Mouse (Mus musculus) MEL (cell line): ENCODE results near the gene Tmem106c. TPM values are rescaled to one million over a fixed set of nuclear protein-coding genes. Genes with fewer than 3 reads are reported as not detected.
A peak's percentile ranks its signal among the peaks of the same experiment; 100 is the strongest.

Source experiments
- DNase-seq: peaks from one replicate; pipeline ENCODE4 v3.0.0; 2011; ENCODE audit warnings: low read depth, low spot score
- H3K27ac ChIP-seq: 2 replicates; pipeline ENCODE4 v1.5.1; 2012; ENCODE audit warnings: low read depth, mild to moderate bottlenecking, control low read depth, low read length, moderate library complexity; ENCODE audit not compliant: control insufficient read depth
- H3K27me3 ChIP-seq, 2 experiments: fragments of 150-350 bp in 1 of 2; sonication (generic) in 1 of 2; 2 replicates each; pipeline ENCODE4 v1.6.1; 2012; ENCODE audit warnings: low read length in 2 of 2, mild to moderate bottlenecking in 2 of 2, improper control_type of control experiment in 1 of 2, moderate library complexity in 1 of 2; ENCODE audit not compliant: insufficient read depth in 2 of 2, control insufficient read depth in 1 of 2
- H3K36me3 ChIP-seq, 2 experiments: 2 replicates each; pipeline ENCODE4 v1.6.1; 2012 to 2014; ENCODE audit warnings: low read length in 2 of 2, improper control_type of control experiment in 1 of 2, inconsistent platforms in 1 of 2, mild to moderate bottlenecking in 1 of 2; ENCODE audit not compliant: insufficient read depth in 2 of 2, control insufficient read depth in 1 of 2
- H3K4me1 ChIP-seq, 2 experiments: fragments of 150-350 bp in 1 of 2; sonication (generic) in 1 of 2; 2 replicates each; pipeline ENCODE4 v1.6.1; 2012; ENCODE audit warnings: low read length in 2 of 2, improper control_type of control experiment in 1 of 2, mild to moderate bottlenecking in 1 of 2; ENCODE audit not compliant: insufficient read depth in 2 of 2, control insufficient read depth in 1 of 2
- H3K4me3 ChIP-seq, 2 experiments: fragments of 150-350 bp in 1 of 2; sonication (generic) in 1 of 2; 2 replicates each; pipeline ENCODE4 v1.5.1; 2012; ENCODE audit warnings: low read depth in 2 of 2, low read length in 2 of 2, mild to moderate bottlenecking in 2 of 2, moderate library complexity in 2 of 2, control low read depth in 1 of 2, improper control_type of control experiment in 1 of 2; ENCODE audit not compliant: control insufficient read depth in 1 of 2, insufficient read depth in 1 of 2
- H3K79me2 ChIP-seq: 2 replicates; pipeline ENCODE4 v1.6.1; 2012; ENCODE audit warnings: mild to moderate bottlenecking, low read length, moderate library complexity; ENCODE audit not compliant: control insufficient read depth, poor library complexity, insufficient read depth
- H3K9ac ChIP-seq: 2 replicates; pipeline ENCODE4 v1.6.1; 2012; ENCODE audit warnings: low read depth, mild to moderate bottlenecking, control low read depth, low read length, moderate library complexity; ENCODE audit not compliant: control insufficient read depth, poor library complexity, severe bottlenecking
- H3K9me3 ChIP-seq: fragments of 150-350 bp; sonication (generic); replicated peaks from 2 replicates; pipeline ENCODE4 v1.6.1; 2012; ENCODE audit warnings: mild to moderate bottlenecking, low read length, improper control_type of control experiment, moderate library complexity; ENCODE audit not compliant: insufficient read depth
- BHLHE40 ChIP-seq: IDR thresholded peaks from 2 replicates; pipeline ENCODE4 v1.6.1; 2012; ENCODE audit warnings: low read depth, mild to moderate bottlenecking, inconsistent platforms, low read length, improper control_type of control experiment, borderline replicate concordance
- CHD1 ChIP-seq: IDR thresholded peaks from 2 replicates; pipeline ENCODE4 v1.6.1; 2012; ENCODE audit warnings: low read depth, mild to moderate bottlenecking, inconsistent platforms, low read length, improper control_type of control experiment
- CHD2 ChIP-seq: IDR thresholded peaks from 2 replicates; pipeline ENCODE4 v1.6.1; 2011; ENCODE audit warnings: low read length, improper control_type of control experiment
- CTCF ChIP-seq, 3 experiments: IDR thresholded peaks in 2 of 3; conservative IDR thresholded peaks in 1 of 3; 2 replicates each; pipeline ENCODE4 v1.5.1; 2011 to 2012; ENCODE audit warnings: low read length in 3 of 3, low read depth in 2 of 3, mild to moderate bottlenecking in 2 of 3, improper control_type of control experiment in 1 of 3, inconsistent platforms in 1 of 3, mixed read lengths in 1 of 3, moderate library complexity in 1 of 3; ENCODE audit not compliant: control insufficient read depth in 1 of 3, insufficient read depth in 1 of 3, poor library complexity in 1 of 3, severe bottlenecking in 1 of 3
- E2F4 ChIP-seq: IDR thresholded peaks from 2 replicates; pipeline ENCODE4 v1.6.1; 2011; ENCODE audit warnings: low read depth, low read length, improper control_type of control experiment, borderline replicate concordance
- ELF1 ChIP-seq: IDR thresholded peaks from 2 replicates; pipeline ENCODE4 v1.6.1; 2014; ENCODE audit warnings: low read depth, mild to moderate bottlenecking, inconsistent platforms, low read length, improper control_type of control experiment, moderate library complexity
- EP300 ChIP-seq, 2 experiments: IDR thresholded peaks; 2 replicates each; pipeline ENCODE4 v1.6.1; 2011; ENCODE audit warnings: improper control_type of control experiment in 2 of 2, low read length in 2 of 2, low read depth in 1 of 2, mild to moderate bottlenecking in 1 of 2
- ETS1 ChIP-seq: IDR thresholded peaks from 2 replicates; pipeline ENCODE4 v1.6.1; 2012; ENCODE audit warnings: low read depth, mild to moderate bottlenecking, inconsistent platforms, low read length, improper control_type of control experiment, moderate library complexity
- HCFC1 ChIP-seq: IDR thresholded peaks from 2 replicates; pipeline ENCODE4 v1.6.1; 2012; ENCODE audit warnings: low read depth, mild to moderate bottlenecking, inconsistent platforms, low read length, improper control_type of control experiment, moderate library complexity
- JUND ChIP-seq: IDR thresholded peaks from 2 replicates; pipeline ENCODE4 v1.6.1; 2011; ENCODE audit warnings: low read depth, mild to moderate bottlenecking, improper control_type of control experiment, low read length
- KAT2A ChIP-seq: conservative IDR thresholded peaks from 2 replicates; pipeline ENCODE4 v1.6.1; 2012; ENCODE audit warnings: low read depth, low read length, improper control_type of control experiment, inconsistent platforms
- MAX ChIP-seq: IDR thresholded peaks from 2 replicates; pipeline ENCODE4 v1.6.1; 2011; ENCODE audit warnings: low read length, improper control_type of control experiment
- MAZ ChIP-seq: IDR thresholded peaks from 2 replicates; pipeline ENCODE4 v1.6.1; 2012; ENCODE audit warnings: low read depth, mild to moderate bottlenecking, inconsistent platforms, low read length, improper control_type of control experiment
- MEF2A ChIP-seq: IDR thresholded peaks from 2 replicates; pipeline ENCODE4 v1.6.1; 2014; ENCODE audit warnings: low read depth, mild to moderate bottlenecking, inconsistent platforms, low read length, improper control_type of control experiment; ENCODE audit not compliant: poor library complexity, insufficient replicate concordance, severe bottlenecking; ENCODE audit errors: extremely low read depth
- MXI1 ChIP-seq: IDR thresholded peaks from 2 replicates; pipeline ENCODE4 v1.6.1; 2011; ENCODE audit warnings: mild to moderate bottlenecking, low read depth, low read length, improper control_type of control experiment
- MYB ChIP-seq: IDR thresholded peaks from 2 replicates; pipeline ENCODE4 v1.6.1; 2011; ENCODE audit warnings: mild to moderate bottlenecking, low read depth, low read length, improper control_type of control experiment
- NELFE ChIP-seq: IDR thresholded peaks from 2 replicates; pipeline ENCODE4 v1.6.1; 2011; ENCODE audit warnings: low read depth, low read length, improper control_type of control experiment
- NRF1 ChIP-seq: IDR thresholded peaks from 2 replicates; pipeline ENCODE4 v1.6.1; 2014; ENCODE audit warnings: low read depth, mild to moderate bottlenecking, inconsistent platforms, low read length, improper control_type of control experiment, moderate library complexity; ENCODE audit not compliant: poor library complexity, insufficient read depth, severe bottlenecking
- POLR2A ChIP-seq, 2 experiments: IDR thresholded peaks; 2 replicates each; pipeline ENCODE4 v1.6.1; 2011 to 2012; ENCODE audit warnings: low read length in 2 of 2, mild to moderate bottlenecking in 2 of 2, control low read depth in 1 of 2, improper control_type of control experiment in 1 of 2, low read depth in 1 of 2, moderate library complexity in 1 of 2; ENCODE audit not compliant: control insufficient read depth in 1 of 2, insufficient read depth in 1 of 2, poor library complexity in 1 of 2
- POLR2AphosphoS2 ChIP-seq: IDR thresholded peaks from 2 replicates; pipeline ENCODE4 v1.6.1; 2011; ENCODE audit warnings: low read length, improper control_type of control experiment
- POLR2AphosphoS5 ChIP-seq: IDR thresholded peaks from 2 replicates; pipeline ENCODE4 v1.6.1; 2012; ENCODE audit warnings: low read depth, borderline replicate concordance, mild to moderate bottlenecking, inconsistent platforms, low read length, moderate library complexity, mixed read lengths
- RAD21 ChIP-seq: IDR thresholded peaks from 2 replicates; pipeline ENCODE4 v1.6.1; 2011; ENCODE audit warnings: mild to moderate bottlenecking, low read depth, low read length, improper control_type of control experiment
- SIN3A ChIP-seq: IDR thresholded peaks from 2 replicates; pipeline ENCODE4 v1.6.1; 2012; ENCODE audit warnings: low read length, improper control_type of control experiment, inconsistent platforms
- SMC3 ChIP-seq: IDR thresholded peaks from 2 replicates; pipeline ENCODE4 v1.6.1; 2011; ENCODE audit warnings: low read depth, low read length, improper control_type of control experiment
- TBP ChIP-seq: IDR thresholded peaks from 2 replicates; pipeline ENCODE4 v1.8.0; 2011; ENCODE audit warnings: low read depth, low read length, improper control_type of control experiment
- TCF12 ChIP-seq: IDR thresholded peaks from 2 replicates; pipeline ENCODE4 v1.6.1; 2014; ENCODE audit warnings: low read depth, mild to moderate bottlenecking, inconsistent platforms, low read length, improper control_type of control experiment, moderate library complexity
- UBTF ChIP-seq: IDR thresholded peaks from 2 replicates; pipeline ENCODE4 v1.6.1; 2012; ENCODE audit warnings: low read depth, mild to moderate bottlenecking, inconsistent platforms, low read length, improper control_type of control experiment, moderate library complexity, borderline replicate concordance; ENCODE audit not compliant: insufficient read depth
- USF1 ChIP-seq: IDR thresholded peaks from 2 replicates; pipeline ENCODE4 v1.6.1; 2014; ENCODE audit warnings: low read depth, mild to moderate bottlenecking, inconsistent platforms, low read length, improper control_type of control experiment, moderate library complexity
- ZC3H11A ChIP-seq: IDR thresholded peaks from 2 replicates; pipeline ENCODE4 v1.6.1; 2012; ENCODE audit warnings: low read depth, mild to moderate bottlenecking, inconsistent platforms, low read length, improper control_type of control experiment
- ZNF384 ChIP-seq: IDR thresholded peaks from 2 replicates; pipeline ENCODE4 v1.6.1; 2012; ENCODE audit warnings: low read depth, mild to moderate bottlenecking, inconsistent platforms, low read length, improper control_type of control experiment
- polyA plus RNA-seq, 2 experiments: library from polyadenylated mRNA; stranded (reverse) in 1 of 2; unstranded in 1 of 2; fragments of >175 nt in 1 of 2; fragments of >200 nt in 1 of 2; gene quantifications; 2 replicates each; pipeline versions ENCODE4 v1.2.1 to v1.2.4; 2012; ENCODE audit warnings: low replicate concordance in 2 of 2, low read depth in 1 of 2; ENCODE audit not compliant: insufficient read length in 2 of 2, insufficient read depth in 1 of 2, missing spikeins in 1 of 2
- total RNA-seq: library from RNA; depleted of rRNA; stranded (reverse); fragments of 300-350 nt; gene quantifications from 2 replicates; pipeline ENCODE4 v1.2.3, GENCODE M21; 2012

Gene Tmem106c
- total and polyA plus RNA-seq, 3 experiments, result 54.3 to 121 TPM; not detected in 1

- Histone ChIP-seq H3K9ac (no peak overlapping the region), H3K9me3 (no peaks in the 10 kb centered on the region), H3K36me3 (no peaks in the 10 kb centered on the region), H3K27me3 (no peaks in the 10 kb centered on the region), H3K27ac (no peak overlapping the region), H3K79me2 (no peaks in the 10 kb centered on the region), H3K4me3 (no peak overlapping the region), H3K4me1 (no peaks in the 10 kb centered on the region)
- no peak for DNase-seq
- TF ChIP-seq BHLHE40, result no peak
- TF ChIP-seq ELF1, result no peak
- TF ChIP-seq TBP, result no peak
- no peak for TF ChIP-seq E2F4
- no peak for TF ChIP-seq RAD21
- no peak for TF ChIP-seq KAT2A
- no peak for TF ChIP-seq MXI1
- TF ChIP-seq SIN3A, result no peak
- no peak for TF ChIP-seq ZNF384
- TF ChIP-seq SMC3, result no peak
- no peak for TF ChIP-seq USF1
- TF ChIP-seq UBTF, result no peak
- no peak for TF ChIP-seq CHD1
- no peak for TF ChIP-seq NELFE
- TF ChIP-seq TCF12, result no peak
- TF ChIP-seq ZC3H11A, result no peak
These were observed 13.8 kb upstream of the Tmem106c start for GRCm38 (mm10) chr15:97950240-97950639.

GRCm38 (mm10) chr15:97952137-97952888 lies 11.7 kb upstream of the Tmem106c start:
- no peaks in the 10 kb centered on the region; a peak in 1 of 4 replicates for H3K4me1 ChIP-seq
- H3K4me3 ChIP-seq, result peak overlapping the region; percentile 25 to 44; a peak in 3 of 4 replicates
- no peaks in the 10 kb centered on the region for H3K9me3 ChIP-seq
- H3K27ac ChIP-seq, result no peak overlapping the region
- DNase-seq, result peak; percentile 89
- H3K9ac ChIP-seq, result no peak overlapping the region
- H3K79me2 ChIP-seq, result no peaks in the 10 kb centered on the region
- no peaks in the 10 kb centered on the region for H3K36me3 ChIP-seq
- H3K27me3 ChIP-seq, result no peaks in the 10 kb centered on the region
- peak; percentile 39; the same call in 1 of the 2 replicates for TF ChIP-seq TBP
- TF ChIP-seq MYB, result no peak
- no peak for TF ChIP-seq E2F4
- no peak; the same call in 1 of the 2 replicates for TF ChIP-seq HCFC1
- peak; percentile 72 for TF ChIP-seq MAZ
- TF ChIP-seq NRF1, result 0 out of 2 replicates have a peak, but pooled peaks have one; percentile 12
- no peak for TF ChIP-seq POLR2A (IDR thresholded peaks at IDR 0.05; ENCODE audit: control insufficient read depth in 1 of 2, insufficient read depth in 1 of 2, low read depth in 1 of 2, low read length in 2 of 2, poor library complexity in 1 of 2)
- TF ChIP-seq JUND, result peak; percentile 92
- TF ChIP-seq SIN3A, result 0 out of 2 replicates have a peak, but pooled peaks have one; percentile 28
- TF ChIP-seq POLR2AphosphoS2, result no peak
- no peak for TF ChIP-seq ETS1
- TF ChIP-seq POLR2AphosphoS5, result no peak
- peak; percentile 99 for TF ChIP-seq CTCF (IDR thresholded peaks at IDR 0.05 in 2 of 3, conservative IDR thresholded peaks at IDR 0.05 in 1 of 3; ENCODE audit: control insufficient read depth in 1 of 3, insufficient read depth in 1 of 3, low read depth in 2 of 3, low read length in 3 of 3, poor library complexity in 1 of 3, severe bottlenecking in 1 of 3)
- TF ChIP-seq RAD21, result peak; percentile 99
- no peak for TF ChIP-seq TCF12
- TF ChIP-seq SMC3, result peak; percentile 98
- TF ChIP-seq EP300 (IDR thresholded peaks at IDR 0.05; ENCODE audit: low read depth in 1 of 2, low read length in 2 of 2), result no peak
- TF ChIP-seq CHD2, result no peak
- TF ChIP-seq MXI1, result no peak
- no peak for TF ChIP-seq MEF2A
- no peak; the same call in 1 of the 2 replicates for TF ChIP-seq MAX
- TF ChIP-seq ZNF384, result no peak
- TF ChIP-seq ELF1, result no peak
